Mouse (Mus musculus) midbrain, embryonic 16.5 days (tissue): ENCODE measurements at regions not wholly inside any gene's neighbourhood (a gene's known extent, or its start where the extent isn't known, plus 50 kb on each side); places are given as distances from the start of the nearest gene placed in this dataset.

ENCODE experiments used
- ATAC-seq: fragments of 200-750 bp; cut with Nextera tagmentation; 2 replicates; pipeline ENCODE4 v1.8.0; 2017; ENCODE audit warnings: moderate TSS enrichment
- H3K27ac ChIP-seq: fragments of 300-500 bp; sonication (generic); 2 replicates; pipeline ENCODE4 v1.5.1; 2014; ENCODE audit warnings: mild to moderate bottlenecking, low read length, mixed read lengths
- H3K27me3 ChIP-seq: fragments of 300-500 bp; sonication (generic); 2 replicates; pipeline ENCODE4 v1.6.1; 2014; ENCODE audit warnings: low read depth, low read length, mixed read lengths; ENCODE audit not compliant: control insufficient read depth, insufficient read depth
- H3K36me3 ChIP-seq: fragments of 300-500 bp; sonication (generic); 2 replicates; pipeline ENCODE4 v1.6.1; 2014; ENCODE audit warnings: mild to moderate bottlenecking, low read length, moderate library complexity, mixed read lengths; ENCODE audit not compliant: control insufficient read depth, insufficient read depth
- H3K4me1 ChIP-seq: fragments of 300-500 bp; sonication (generic); 2 replicates; pipeline ENCODE4 v1.6.1; 2014; ENCODE audit warnings: mild to moderate bottlenecking, low read length, mixed read lengths; ENCODE audit not compliant: control insufficient read depth, insufficient read depth
- H3K4me2 ChIP-seq: fragments of 300-500 bp; sonication (generic); 2 replicates; pipeline ENCODE4 v1.6.1; 2014; ENCODE audit warnings: mild to moderate bottlenecking, low read length, mixed read lengths
- H3K4me3 ChIP-seq: fragments of 300-500 bp; sonication (generic); 2 replicates; pipeline ENCODE4 v1.5.1; 2014; ENCODE audit warnings: low read depth, mild to moderate bottlenecking, low read length, moderate library complexity, mixed read lengths
- H3K9ac ChIP-seq: fragments of 300-500 bp; sonication (generic); 2 replicates; pipeline ENCODE4 v1.6.1; 2014; ENCODE audit warnings: low read depth, low read length, mixed read lengths
- H3K9me3 ChIP-seq: fragments of 300-500 bp; sonication (generic); replicated peaks from 2 replicates; pipeline ENCODE4 v1.6.1; 2014; ENCODE audit warnings: mild to moderate bottlenecking, low read length, mixed read lengths; ENCODE audit not compliant: control insufficient read depth, poor library complexity, severe bottlenecking
- WGBS: fragments of 180-500 bp; shearing (Covaris S2); extraction: QIAGEN DNeasy Blood & Tissue Kit; methylation state at CpG from one replicate; pipeline ENCODE4 v1.1.7; 2014; 5-methylcytosine and 5-hydroxymethylcytosine counted together

GRCm38 (mm10) chr16:55745094-55745493, 93.6 kb downstream of the Nfkbiz start:
- no peaks in the 10 kb centered on the region for H3K36me3 ChIP-seq
- H3K4me3 ChIP-seq = no peak overlapping the region
- H3K27me3 ChIP-seq = no peaks in the 10 kb centered on the region
- no peaks in the 10 kb centered on the region for H3K9me3 ChIP-seq
- H3K27ac ChIP-seq = no peak overlapping the region
- ATAC-seq = no peak
- H3K9ac ChIP-seq = no peak overlapping the region
- H3K4me1 ChIP-seq = no peaks in the 10 kb centered on the region
- WGBS = 79% methylated on average over 3 of the region's 3 CpGs
- H3K4me2 ChIP-seq = no peak overlapping the region

GRCm38 (mm10) chr16:55741099-55741863, 97.4 kb downstream of the Nfkbiz start:
- Histone ChIP-seq H3K9ac (no peak overlapping the region), H3K36me3 (no peaks in the 10 kb centered on the region), H3K27ac (no peak overlapping the region), H3K9me3 (no peaks in the 10 kb centered on the region), H3K4me1 (no peaks in the 10 kb centered on the region), H3K27me3 (no peaks in the 10 kb centered on the region), H3K4me3 (no peak overlapping the region), H3K4me2 (no peak overlapping the region)
- 87% methylated on average over 2 of the region's 2 CpGs for WGBS
- ATAC-seq = no peak

GRCm38 (mm10) chr16:55738741-55739140, 100.0 kb downstream of the Nfkbiz start:
- no peaks in the 10 kb centered on the region for H3K4me1 ChIP-seq
- ATAC-seq = no peak
- H3K4me2 ChIP-seq = no peak overlapping the region
- H3K9ac ChIP-seq = no peak overlapping the region
- 92% methylated on average over 4 of the region's 4 CpGs for WGBS
- H3K9me3 ChIP-seq = no peaks in the 10 kb centered on the region
- H3K27ac ChIP-seq = no peak overlapping the region
- no peaks in the 10 kb centered on the region for H3K27me3 ChIP-seq
- no peak overlapping the region for H3K4me3 ChIP-seq
- no peaks in the 10 kb centered on the region for H3K36me3 ChIP-seq

DNA sequence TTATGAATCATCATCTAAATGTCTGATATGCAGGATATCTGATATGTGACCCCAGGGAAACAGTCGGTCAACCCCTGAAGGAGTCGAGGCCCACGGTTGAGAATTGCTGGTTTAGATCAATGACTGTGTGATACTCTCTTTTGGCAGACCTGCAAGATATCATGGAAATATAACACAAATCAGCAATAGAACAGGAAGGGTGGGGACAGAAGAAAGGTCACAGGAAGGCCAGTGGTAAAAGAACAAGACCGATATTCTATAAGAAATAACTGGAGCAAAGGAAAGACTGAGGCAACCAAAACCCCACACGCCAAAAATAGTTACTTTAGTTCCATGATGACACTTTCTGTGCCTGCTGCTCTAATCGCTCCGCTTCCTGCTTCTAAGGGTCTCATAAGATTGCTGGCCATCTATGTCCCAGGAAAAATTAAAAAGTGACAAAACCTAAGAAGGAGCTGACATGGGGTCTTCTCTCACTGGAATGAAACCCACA, 103.2 kb downstream of the Nfkbiz start:
- Histone ChIP-seq H3K4me3 (no peak overlapping the region), H3K9ac (no peak overlapping the region), H3K27me3 (no peaks in the 10 kb centered on the region), H3K36me3 (no peaks in the 10 kb centered on the region), H3K4me1 (no peaks in the 10 kb centered on the region), H3K4me2 (no peak overlapping the region), H3K9me3 (no peaks in the 10 kb centered on the region), H3K27ac (no peak overlapping the region)
- ATAC-seq = no peak
- WGBS = 98% methylated on average over 7 of the region's 7 CpGs

GRCm38 (mm10) chr16:55734301-55734700, 104.4 kb downstream of the Nfkbiz start:
- WGBS = 76% methylated on average over 11 of the region's 11 CpGs
- no peaks in the 10 kb centered on the region for H3K4me1 ChIP-seq

DNA sequence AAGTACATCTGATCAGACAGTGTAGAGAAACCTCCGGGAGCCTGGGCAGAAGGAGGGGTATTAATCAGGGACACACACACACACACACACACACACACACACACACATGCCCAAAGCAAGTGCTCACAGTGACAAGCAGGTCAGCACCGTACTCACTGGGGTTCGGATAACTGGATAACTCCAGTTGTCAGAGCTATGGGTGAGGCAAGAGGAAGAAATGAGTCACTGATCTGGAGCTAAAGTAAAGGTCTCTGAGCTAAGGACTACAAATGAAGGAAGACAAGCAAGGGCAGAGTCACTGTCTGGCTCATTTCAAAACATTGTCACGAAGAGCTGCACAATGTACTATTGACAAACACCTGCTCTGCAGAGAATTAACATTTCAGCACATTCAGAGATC, 104.9 kb downstream of the Nfkbiz start:
- H3K27me3 ChIP-seq = no peaks in the 10 kb centered on the region
- no peak for ATAC-seq

More at GRCm38 (mm10) chr16:55734301-55734700, 104.4 kb downstream of the Nfkbiz start:
- no peak overlapping the region for H3K9ac ChIP-seq
- ATAC-seq = no peak
- no peak overlapping the region for H3K4me2 ChIP-seq
- H3K27me3 ChIP-seq = no peaks in the 10 kb centered on the region
- no peaks in the 10 kb centered on the region for H3K36me3 ChIP-seq
- H3K9me3 ChIP-seq = no peaks in the 10 kb centered on the region
- no peak overlapping the region for H3K4me3 ChIP-seq
- H3K27ac ChIP-seq = no peak overlapping the region

GRCm38 (mm10) chr16:55731003-55731402, 107.7 kb downstream of the Nfkbiz start:
- WGBS = 93% methylated on average over 8 of the region's 8 CpGs

More for the DNA sequence above, 104.9 kb downstream of the Nfkbiz start:
- Histone ChIP-seq H3K4me2 (no peak overlapping the region), H3K9ac (no peak overlapping the region), H3K4me1 (no peaks in the 10 kb centered on the region), H3K27ac (no peak overlapping the region), H3K9me3 (no peaks in the 10 kb centered on the region), H3K4me3 (no peak overlapping the region), H3K36me3 (no peaks in the 10 kb centered on the region)
- WGBS = 61% methylated on average over 4 of the region's 4 CpGs

DNA sequence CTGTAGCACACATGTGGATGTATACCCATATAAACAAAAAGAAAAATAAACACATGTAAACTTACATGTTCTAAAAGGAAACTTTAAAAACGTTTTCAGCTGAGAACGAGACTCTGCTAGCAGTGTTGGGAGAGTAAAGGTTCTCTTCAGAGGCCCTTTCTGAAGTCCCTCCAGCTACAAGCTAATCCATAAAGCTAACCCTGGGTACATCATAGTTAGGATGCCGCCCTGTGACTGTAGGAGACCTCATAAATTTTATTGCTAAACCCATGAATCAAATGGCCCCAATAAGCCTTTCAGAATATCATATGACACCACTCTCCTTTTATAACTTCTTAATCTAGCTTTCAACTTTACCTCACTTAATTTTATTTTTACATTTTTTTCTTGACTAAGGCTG, 112.2 kb downstream of the Nfkbiz start:
- Histone ChIP-seq H3K9me3 (no peaks in the 10 kb centered on the region), H3K4me2 (no peak overlapping the region), H3K4me1 (no peaks in the 10 kb centered on the region), H3K27ac (no peak overlapping the region), H3K9ac (no peak overlapping the region), H3K4me3 (no peak overlapping the region), H3K36me3 (no peaks in the 10 kb centered on the region), H3K27me3 (no peaks in the 10 kb centered on the region)
- WGBS = 79% methylated on average over 3 of the region's 3 CpGs
- no peak for ATAC-seq

More at GRCm38 (mm10) chr16:55731003-55731402, 107.7 kb downstream of the Nfkbiz start:
- Histone ChIP-seq H3K4me1 (no peaks in the 10 kb centered on the region), H3K36me3 (no peaks in the 10 kb centered on the region), H3K9me3 (no peaks in the 10 kb centered on the region), H3K27ac (no peak overlapping the region), H3K4me3 (no peak overlapping the region), H3K27me3 (no peaks in the 10 kb centered on the region), H3K4me2 (no peak overlapping the region), H3K9ac (no peak overlapping the region)
- ATAC-seq = no peak

- no peak overlapping the region for H3K4me2 ChIP-seq
- no peaks in the 10 kb centered on the region for H3K36me3 ChIP-seq
- no peak overlapping the region for H3K27ac ChIP-seq
- WGBS = 56% methylated on average over 3 of the region's 3 CpGs
- no peaks in the 10 kb centered on the region for H3K9me3 ChIP-seq
- ATAC-seq = no peak
- H3K9ac ChIP-seq = no peak overlapping the region
- H3K27me3 ChIP-seq = no peaks in the 10 kb centered on the region
- H3K4me1 ChIP-seq = no peaks in the 10 kb centered on the region
- H3K4me3 ChIP-seq = no peak overlapping the region
Measured at GRCm38 (mm10) chr16:55720430-55720829, 118.3 kb downstream of the Nfkbiz start.
